Mouse (Mus musculus): ENCODE results near the gene Inha.

The Inha gene

DNA sequence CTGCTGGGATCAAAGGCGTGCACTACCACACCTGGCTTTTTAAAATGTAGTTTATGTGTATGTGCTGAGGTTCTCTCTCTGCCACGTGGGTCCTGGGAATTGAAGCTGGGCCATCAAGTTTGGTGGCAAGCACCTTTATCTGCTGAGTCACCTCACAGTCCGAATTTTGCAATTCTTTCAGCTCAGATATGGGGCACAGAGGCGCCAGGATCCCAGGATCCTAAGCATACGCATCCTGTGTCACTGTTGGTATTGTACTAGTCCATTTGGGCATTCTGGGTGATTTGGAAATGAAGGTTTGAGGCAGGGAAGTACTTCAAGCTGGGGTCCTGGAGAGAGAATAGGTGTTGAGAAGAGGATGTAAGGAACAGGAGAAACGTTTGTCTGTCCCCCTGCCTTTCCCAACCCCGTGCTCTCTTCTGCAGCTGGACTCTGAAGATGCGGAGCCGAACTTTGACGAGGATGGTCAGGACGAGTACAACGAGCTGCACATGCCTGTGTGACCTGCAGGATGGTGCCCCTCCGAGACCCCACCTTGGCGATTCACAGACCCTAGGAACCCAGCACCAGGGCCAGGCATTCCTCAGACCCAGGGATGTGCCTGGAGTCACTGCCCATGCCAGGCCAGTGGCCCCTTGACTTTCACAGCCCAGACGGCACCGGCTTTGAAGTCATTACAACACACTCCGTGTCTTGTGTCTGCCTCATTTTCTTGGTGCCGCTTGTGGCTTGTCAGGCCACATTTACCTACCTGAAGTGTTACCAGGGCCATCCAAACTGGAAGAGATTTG, 51.7 kb downstream of the Inha start:
- no peak for DNase-seq

DNA sequence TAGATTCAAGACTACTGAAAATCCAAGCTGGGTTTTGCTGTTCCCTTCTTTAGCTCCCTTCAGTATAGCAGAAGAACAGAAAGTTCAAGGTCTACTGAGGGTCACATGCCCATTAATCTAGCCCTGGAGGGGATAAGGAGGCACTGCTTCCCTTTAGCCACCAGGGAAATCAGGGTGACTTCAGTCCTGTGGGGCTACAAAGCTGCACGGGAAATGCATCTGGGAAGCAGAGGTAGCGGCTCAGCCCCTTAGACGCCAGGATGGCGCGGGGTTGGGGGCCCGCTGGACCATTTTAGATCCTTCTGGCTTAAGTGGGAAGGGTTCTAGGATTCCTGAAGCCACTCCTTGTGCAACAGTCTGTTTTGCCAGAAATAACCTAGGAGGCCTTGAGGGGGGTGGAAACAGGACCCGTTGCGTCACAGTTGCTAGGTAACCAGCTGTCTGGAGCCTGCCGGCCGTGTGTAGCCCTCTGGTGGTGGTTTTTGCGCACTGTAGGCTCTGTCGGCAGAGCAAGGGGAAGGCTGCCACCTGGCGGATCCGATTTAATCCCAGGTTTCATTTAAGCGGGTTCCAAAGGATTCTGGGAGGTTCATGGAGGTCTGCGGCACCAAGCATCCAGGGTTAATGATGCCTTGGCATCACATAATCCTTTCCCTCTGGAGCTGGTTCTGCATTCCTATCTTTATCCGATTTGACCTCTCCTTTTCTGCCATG, 52.5 kb downstream of the Inha start:
- peak; percentile 96 for DNase-seq
